Mouse (Mus musculus): ENCODE data around the gene Fam76a. TPM values are rescaled to one million over a fixed set of nuclear protein-coding genes. Genes with fewer than 3 reads are reported as not detected.

The Fam76a gene
- polyA plus RNA-seq, 2 experiments: 19.0 to 57.1 TPM

DNA sequence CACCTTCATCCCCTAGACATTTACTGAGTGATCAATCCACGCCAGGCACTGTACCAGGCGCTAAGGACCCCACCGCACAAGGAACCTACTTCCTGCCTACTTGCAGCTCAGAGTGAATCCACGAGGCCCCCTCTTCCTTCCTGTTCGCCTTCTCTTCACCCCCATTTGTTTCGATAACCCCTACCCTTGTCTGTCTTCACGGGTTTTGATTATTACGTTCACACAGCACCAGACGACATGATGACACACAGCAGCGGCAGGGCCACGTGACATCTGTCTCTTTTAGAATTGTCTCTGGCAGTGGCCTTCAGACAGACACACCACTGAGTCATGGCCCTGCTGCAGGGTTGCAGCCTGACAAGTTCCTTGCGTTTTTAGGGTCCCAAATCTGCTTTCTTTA, 21.7 kb upstream of the Fam76a start:
- DNase-seq (ENCODE audit: low spot score): no peak
- Histone ChIP-seq H3K4me1 (ENCODE audit: control insufficient read depth, insufficient read depth, low read length) (peaks cover 20% of the 10 kb centered on the region), H3K4me3 (replicated peaks; ENCODE audit: low read length) (no peak overlapping the region), H3K9me3 (ENCODE audit: control insufficient read depth, low read length) (no peaks in the 10 kb centered on the region), H3K27ac (replicated peaks; ENCODE audit: low read depth, low read length) (no peak overlapping the region), H3K4me2 (replicated peaks; ENCODE audit: low read depth, low read length, severe bottlenecking) (no peak overlapping the region), H3K9ac (ENCODE audit: low read depth, low read length, severe bottlenecking) (no peak overlapping the region), H3K27me3 (ENCODE audit: control insufficient read depth, insufficient read depth, low read length) (no peaks in the 10 kb centered on the region), H3K36me3 (ENCODE audit: control insufficient read depth, insufficient read depth, low read length) (no peaks in the 10 kb centered on the region)
- no peak for ATAC-seq (ENCODE audit: low FRiP score, low read depth)
- TF ChIP-seq POLR2A (IDR thresholded peaks at IDR 0.05; ENCODE audit: borderline replicate concordance, extremely low read depth, insufficient read depth, insufficient read length): no peak
- WGBS: 72% methylated on average over 12 of the region's 12 CpGs

DNA sequence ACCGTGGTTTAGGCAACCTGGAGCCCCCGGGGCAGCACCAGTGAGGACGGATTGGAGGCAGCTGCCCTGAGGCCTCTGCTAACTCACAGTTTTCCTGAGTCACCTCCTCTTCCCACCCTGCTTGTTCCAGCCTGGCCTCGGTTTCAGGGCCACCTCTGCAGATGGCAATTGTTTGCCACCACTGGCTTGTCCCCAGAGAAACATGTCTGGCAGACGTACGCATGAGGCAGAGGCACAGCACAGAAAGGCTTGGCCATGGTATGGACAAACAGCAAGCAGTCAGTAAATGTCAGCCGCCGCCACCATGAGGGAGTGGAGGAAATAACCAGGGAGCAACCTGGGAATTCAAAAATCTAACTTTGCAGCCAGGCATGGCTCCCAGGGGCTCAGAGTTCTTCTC, 20.7 kb upstream of the Fam76a start:
- peaks cover 26% of the 10 kb centered on the region for H3K4me1 ChIP-seq (ENCODE audit: control insufficient read depth, insufficient read depth, low read length)
- H3K27me3 ChIP-seq (ENCODE audit: control insufficient read depth, insufficient read depth, low read length): no peaks in the 10 kb centered on the region
- no peaks in the 10 kb centered on the region for H3K9me3 ChIP-seq (ENCODE audit: control insufficient read depth, low read length)
- H3K9ac ChIP-seq (ENCODE audit: low read depth, low read length, severe bottlenecking): no peak overlapping the region
- 58% methylated on average over 8 of the region's 8 CpGs for WGBS
- H3K4me3 ChIP-seq (replicated peaks; ENCODE audit: low read length): no peak overlapping the region
- H3K4me2 ChIP-seq (replicated peaks; ENCODE audit: low read depth, low read length, severe bottlenecking): no peak overlapping the region
- ATAC-seq (ENCODE audit: low FRiP score, low read depth): no peak
- no peak for TF ChIP-seq POLR2A (IDR thresholded peaks at IDR 0.05; ENCODE audit: borderline replicate concordance, extremely low read depth, insufficient read depth, insufficient read length)
- no peaks in the 10 kb centered on the region for H3K36me3 ChIP-seq (ENCODE audit: control insufficient read depth, insufficient read depth, low read length)
- no peak for DNase-seq (ENCODE audit: low spot score)
- H3K27ac ChIP-seq (replicated peaks; ENCODE audit: low read depth, low read length): no peak overlapping the region

DNA sequence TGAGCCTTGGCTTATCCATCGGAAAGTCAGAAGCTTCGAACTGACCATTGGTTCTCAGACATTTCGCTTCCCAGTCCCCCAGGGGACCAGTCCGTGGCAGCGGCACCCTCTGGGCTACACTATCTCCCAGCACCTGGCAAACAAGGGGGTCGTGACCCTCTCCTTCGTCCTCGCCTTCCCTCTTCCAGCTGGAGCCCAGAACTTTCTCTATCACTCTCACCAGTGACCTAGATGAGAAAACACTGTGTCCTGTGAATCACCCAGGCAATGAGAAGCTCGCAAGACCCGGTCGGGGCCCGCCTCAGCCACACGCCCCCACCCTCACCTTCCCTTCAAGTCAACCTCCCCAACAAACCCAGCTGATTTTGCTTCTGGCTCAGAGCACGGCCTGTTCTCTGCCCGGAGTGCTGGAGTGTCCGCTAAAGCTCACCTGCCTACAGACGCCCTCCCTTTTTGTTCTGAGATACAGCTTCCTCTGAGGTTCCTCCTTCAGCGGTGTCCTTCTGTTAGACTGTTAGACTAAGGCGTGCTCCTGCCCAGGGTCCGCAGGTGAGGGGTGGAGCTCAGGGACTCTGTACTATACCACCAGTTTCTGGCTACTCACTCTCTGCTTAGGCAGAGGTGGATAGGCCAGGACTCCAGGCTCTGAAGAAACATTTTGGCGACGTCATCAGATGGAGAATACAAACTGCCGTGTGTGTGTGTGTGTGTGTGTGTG, 18.8 kb upstream of the Fam76a start:
- no peak overlapping the region for H3K4me3 ChIP-seq (replicated peaks; ENCODE audit: low read length)
- no peak for ATAC-seq (ENCODE audit: low FRiP score, low read depth)
- WGBS: 57% methylated on average over 23 of the region's 23 CpGs

DNA sequence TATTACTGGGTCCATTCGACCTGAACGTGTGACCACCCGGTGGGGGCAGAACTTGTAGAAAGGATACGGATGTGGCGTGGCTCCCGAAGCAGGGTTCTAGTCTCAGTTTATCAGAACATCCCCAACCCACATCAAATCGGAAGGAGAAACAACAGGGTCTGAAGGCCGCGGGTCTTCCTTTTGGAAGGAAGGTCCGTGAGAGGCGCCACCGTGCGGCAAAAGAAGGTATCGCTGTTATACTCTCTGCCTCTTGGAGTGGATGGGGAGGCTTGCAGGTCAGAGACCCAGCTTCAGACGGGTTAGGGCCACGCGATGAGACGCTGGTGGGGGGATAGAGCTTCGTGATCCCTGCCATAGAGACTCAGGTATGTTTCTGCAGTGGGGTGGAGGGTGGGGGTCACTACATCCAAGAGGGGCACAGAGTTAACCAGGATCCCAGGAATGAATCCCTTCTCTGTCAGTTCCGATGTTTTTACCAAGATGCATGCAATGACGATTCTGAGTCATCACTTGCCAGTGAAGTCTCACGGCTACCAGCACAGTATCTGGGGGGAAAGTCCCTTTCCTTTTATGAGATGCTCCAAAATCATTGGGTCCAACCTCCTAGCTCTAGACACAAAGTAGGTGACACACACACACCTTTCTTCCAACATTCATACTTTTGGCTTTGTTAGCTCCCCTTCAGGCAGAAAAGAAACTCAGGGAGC, 17.2 kb upstream of the Fam76a start:
- Histone ChIP-seq H3K4me1 (ENCODE audit: control insufficient read depth, insufficient read depth, low read length) (peaks cover 9% of the 10 kb centered on the region), H3K9ac (ENCODE audit: low read depth, low read length, severe bottlenecking) (no peak overlapping the region), H3K4me2 (replicated peaks; ENCODE audit: low read depth, low read length, severe bottlenecking) (0 out of 2 replicates have a peak overlapping the region, but pooled peaks have one; percentile 21), H3K27me3 (ENCODE audit: control insufficient read depth, insufficient read depth, low read length) (no peaks in the 10 kb centered on the region), H3K4me3 (replicated peaks; ENCODE audit: low read length) (no peak overlapping the region), H3K9me3 (ENCODE audit: control insufficient read depth, low read length) (no peaks in the 10 kb centered on the region), H3K27ac (replicated peaks; ENCODE audit: low read depth, low read length) (no peak overlapping the region), H3K36me3 (ENCODE audit: control insufficient read depth, insufficient read depth, low read length) (no peaks in the 10 kb centered on the region)
- ATAC-seq (ENCODE audit: low FRiP score, low read depth) (no peak), DNase-seq (ENCODE audit: low spot score) (peak; percentile 58)
- WGBS: 28% methylated on average over 22 of the region's 22 CpGs
- TF ChIP-seq POLR2A (IDR thresholded peaks at IDR 0.05; ENCODE audit: borderline replicate concordance, extremely low read depth, insufficient read depth, insufficient read length): no peak

More for the DNA sequence above, 18.8 kb upstream of the Fam76a start:
- no peak overlapping the region for H3K27ac ChIP-seq (replicated peaks; ENCODE audit: low read depth, low read length)
- H3K4me1 ChIP-seq (ENCODE audit: control insufficient read depth, insufficient read depth, low read length): peaks cover 19% of the 10 kb centered on the region
- no peaks in the 10 kb centered on the region for H3K27me3 ChIP-seq (ENCODE audit: control insufficient read depth, insufficient read depth, low read length)
- no peaks in the 10 kb centered on the region for H3K9me3 ChIP-seq (ENCODE audit: control insufficient read depth, low read length)
- no peak for TF ChIP-seq POLR2A (IDR thresholded peaks at IDR 0.05; ENCODE audit: borderline replicate concordance, extremely low read depth, insufficient read depth, insufficient read length)
- H3K4me2 ChIP-seq (replicated peaks; ENCODE audit: low read depth, low read length, severe bottlenecking): no peak overlapping the region
- DNase-seq (ENCODE audit: low spot score): no peak
- H3K36me3 ChIP-seq (ENCODE audit: control insufficient read depth, insufficient read depth, low read length): no peaks in the 10 kb centered on the region
- no peak overlapping the region for H3K9ac ChIP-seq (ENCODE audit: low read depth, low read length, severe bottlenecking)

GRCm38 (mm10) chr4:132938181-132938941, 16.0 kb upstream of the Fam76a start:
- Histone ChIP-seq H3K9me3 (ENCODE audit: control insufficient read depth, low read length) (no peaks in the 10 kb centered on the region), H3K9ac (ENCODE audit: low read depth, low read length, severe bottlenecking) (peak overlapping the region; percentile 17; the same call in 1 of the 2 replicates), H3K27me3 (ENCODE audit: control insufficient read depth, insufficient read depth, low read length) (no peaks in the 10 kb centered on the region), H3K36me3 (ENCODE audit: control insufficient read depth, insufficient read depth, low read length) (no peaks in the 10 kb centered on the region), H3K4me1 (ENCODE audit: control insufficient read depth, insufficient read depth, low read length) (peaks cover 9% of the 10 kb centered on the region), H3K27ac (replicated peaks; ENCODE audit: low read depth, low read length) (peak overlapping the region; percentile 87), H3K4me2 (replicated peaks; ENCODE audit: low read depth, low read length, severe bottlenecking) (peak overlapping the region; percentile 37), H3K4me3 (replicated peaks; ENCODE audit: low read length) (peak overlapping the region; percentile 5; the same call in 1 of the 2 replicates)
- no peak for TF ChIP-seq POLR2A (IDR thresholded peaks at IDR 0.05; ENCODE audit: borderline replicate concordance, extremely low read depth, insufficient read depth, insufficient read length)
- peak; percentile 70 for DNase-seq (ENCODE audit: low spot score)
- peak; percentile 85 for ATAC-seq (ENCODE audit: low FRiP score, low read depth)
- WGBS: 18% methylated on average over 12 of the region's 12 CpGs
